Mouse (Mus musculus) forebrain, embryonic 13.5 days (tissue): Measurements from ENCODE around the gene Tmem238. TPM values are rescaled to one million over a fixed set of nuclear protein-coding genes. Genes with fewer than 3 reads are reported as not detected.
"Not testable (repeated sequence)": the region's sequence is repeated elsewhere in the genome, so short reads cannot be mapped to it uniquely, and the experiment has no call there.

ENCODE experiments used
- ATAC-seq: fragments of 200-750 bp; cut with Nextera tagmentation; 2 replicates; pipeline ENCODE4 v1.8.0; 2017
- H3K27ac ChIP-seq: fragments of 300-500 bp; sonication (generic); 2 replicates; pipeline ENCODE4 v1.5.1; 2015; ENCODE audit warnings: inconsistent platforms, mild to moderate bottlenecking, moderate library complexity
- H3K27me3 ChIP-seq: fragments of 300-500 bp; sonication (generic); 2 replicates; pipeline ENCODE4 v1.6.1; 2015; ENCODE audit warnings: mild to moderate bottlenecking, inconsistent platforms
- H3K36me3 ChIP-seq: fragments of 300-500 bp; sonication (generic); 2 replicates; pipeline ENCODE4 v1.6.1; 2015; ENCODE audit warnings: mild to moderate bottlenecking, inconsistent platforms; ENCODE audit not compliant: poor library complexity, severe bottlenecking
- H3K4me1 ChIP-seq: fragments of 300-500 bp; sonication (generic); 2 replicates; pipeline ENCODE4 v1.6.1; 2015; ENCODE audit warnings: inconsistent platforms
- H3K4me2 ChIP-seq: fragments of 300-500 bp; sonication (generic); 2 replicates; pipeline ENCODE4 v1.6.1; 2015; ENCODE audit warnings: inconsistent platforms, mild to moderate bottlenecking, moderate library complexity
- H3K4me3 ChIP-seq: fragments of 300-500 bp; sonication (generic); 2 replicates; pipeline ENCODE4 v1.5.1; 2015; ENCODE audit warnings: mild to moderate bottlenecking, inconsistent platforms
- H3K9ac ChIP-seq: fragments of 300-500 bp; sonication (generic); 2 replicates; pipeline ENCODE4 v1.6.1; 2015; ENCODE audit warnings: mild to moderate bottlenecking, inconsistent platforms
- H3K9me3 ChIP-seq: fragments of 300-500 bp; sonication (generic); replicated peaks from 2 replicates; pipeline ENCODE4 v1.6.1; 2016; ENCODE audit warnings: inconsistent platforms
- WGBS: fragments of 180-500 bp; shearing (Covaris S2); methylation state at CpG from one replicate; pipeline ENCODE4 v1.1.7; 2015; 5-methylcytosine and 5-hydroxymethylcytosine counted together
- polyA plus RNA-seq: library from polyadenylated mRNA; unstranded; fragments of >200 nt; fragmentation: Nextera tagmentation; extraction: Ambion mirVana; gene quantifications from 2 replicates; pipeline ENCODE4 v1.2.1, GENCODE M21; 2015

The Tmem238 gene
- polyA plus RNA-seq, 1 experiment from 2014 or later: 2.6 TPM

- WGBS: under 1% methylated on average over 62 of the region's 62 CpGs
- H3K9ac ChIP-seq: peak within 1 kb of the TSS; percentile 98
- peaks cover 32% of the 10 kb centered on the region for H3K36me3 ChIP-seq
- peak; percentile 99 for ATAC-seq
- peaks cover 37% of the 10 kb centered on the region for H3K4me1 ChIP-seq
- peak within 1 kb of the TSS; percentile 94 for H3K27ac ChIP-seq
- peak within 1 kb of the TSS; percentile 90 for H3K4me2 ChIP-seq
- no peaks in the 10 kb centered on the region for H3K9me3 ChIP-seq
- H3K27me3 ChIP-seq: no peaks in the 10 kb centered on the region
- H3K4me3 ChIP-seq: peak within 1 kb of the TSS; percentile 77
Measured at GRCm38 (mm10) chr7:4812303-4813104, 23.0 kb upstream of the Tmem238 start, which contains the start of gene Ube2s. Gene Ube2s, minus strand, starts transcription at chr7:4812590.

GRCm38 (mm10) chr7:4811842-4812302, 22.4 kb upstream of the Tmem238 start:
- H3K36me3 ChIP-seq: peaks cover 39% of the 10 kb centered on the region
- no peaks in the 10 kb centered on the region for H3K27me3 ChIP-seq
- H3K9ac ChIP-seq: peak overlapping the region; percentile 98
- H3K4me1 ChIP-seq: peaks cover 37% of the 10 kb centered on the region
- H3K27ac ChIP-seq: peak overlapping the region; percentile 94
- peak overlapping the region; percentile 90 for H3K4me2 ChIP-seq
- peak overlapping the region; percentile 77 for H3K4me3 ChIP-seq
- under 1% methylated on average over 34 of the region's 36 CpGs for WGBS
- H3K9me3 ChIP-seq: no peaks in the 10 kb centered on the region
- ATAC-seq: no peak

- peak overlapping the region; percentile 90 for H3K4me2 ChIP-seq
- H3K27ac ChIP-seq, H3K9me3 ChIP-seq, ATAC-seq, H3K27me3 ChIP-seq: not testable (repeated sequence)
- 34% methylated on average over 10 of the region's 10 CpGs for WGBS
- H3K36me3 ChIP-seq: peaks cover 46% of the 10 kb centered on the region
- peak overlapping the region; percentile 98 for H3K9ac ChIP-seq
- peak overlapping the region; percentile 77 for H3K4me3 ChIP-seq
- H3K4me1 ChIP-seq: peaks cover 37% of the 10 kb centered on the region
Measured at GRCm38 (mm10) chr7:4811131-4811530, 21.7 kb upstream of the Tmem238 start.

GRCm38 (mm10) chr7:4806716-4807115, 17.3 kb upstream of the Tmem238 start:
- no peak for ATAC-seq
- H3K4me1 ChIP-seq: peaks cover 30% of the 10 kb centered on the region
- H3K9ac ChIP-seq: no peak overlapping the region
- no peak overlapping the region for H3K27ac ChIP-seq
- no peaks in the 10 kb centered on the region for H3K9me3 ChIP-seq
- no peak overlapping the region for H3K4me3 ChIP-seq
- no peak overlapping the region for H3K4me2 ChIP-seq
- peaks cover 67% of the 10 kb centered on the region for H3K36me3 ChIP-seq
- no peaks in the 10 kb centered on the region for H3K27me3 ChIP-seq
- 92% methylated on average over 7 of the region's 7 CpGs for WGBS

- Histone ChIP-seq H3K27ac (no peak overlapping the region), H3K36me3 (peaks cover 39% of the 10 kb centered on the region), H3K4me2 (no peak overlapping the region), H3K9me3 (no peaks in the 10 kb centered on the region), H3K4me3 (no peak overlapping the region), H3K9ac (no peak overlapping the region; the same call in 1 of the 2 replicates), H3K27me3 (no peaks in the 10 kb centered on the region), H3K4me1 (no peaks in the 10 kb centered on the region)
- ATAC-seq: no peak
Measured at GRCm38 (mm10) chr7:4802247-4802646, 12.8 kb upstream of the Tmem238 start.

GRCm38 (mm10) chr7:4795767-4796433, 6.4 kb upstream of the Tmem238 start:
- WGBS: 70% methylated on average over 7 of the region's 7 CpGs
- H3K9me3 ChIP-seq: no peaks in the 10 kb centered on the region
- no peak overlapping the region for H3K27ac ChIP-seq
- H3K4me3 ChIP-seq: no peak overlapping the region
- H3K9ac ChIP-seq: no peak overlapping the region
- peaks cover 19% of the 10 kb centered on the region for H3K4me1 ChIP-seq
- H3K36me3 ChIP-seq: peaks cover 43% of the 10 kb centered on the region
- H3K4me2 ChIP-seq: no peak overlapping the region
- ATAC-seq: no peak
- H3K27me3 ChIP-seq: peaks cover 2% of the 10 kb centered on the region; the same call in 1 of the 2 replicates

GRCm38 (mm10) chr7:4794631-4795168, 5.2 kb upstream of the Tmem238 start:
- Histone ChIP-seq H3K4me2 (0 out of 2 replicates have a peak overlapping the region, but pooled peaks have one; percentile 88), H3K27ac (no peak overlapping the region), H3K36me3 (peaks cover 43% of the 10 kb centered on the region), H3K9ac (0 out of 2 replicates have a peak overlapping the region, but pooled peaks have one; percentile 99), H3K27me3 (peaks cover 11% of the 10 kb centered on the region; the same call in 1 of the 2 replicates), H3K4me1 (peaks cover 19% of the 10 kb centered on the region), H3K9me3 (no peaks in the 10 kb centered on the region), H3K4me3 (no peak overlapping the region)
- WGBS: 89% methylated on average over 3 of the region's 3 CpGs
- ATAC-seq: no peak

GRCm38 (mm10) chr7:4793674-4794073, 4.2 kb upstream of the Tmem238 start:
- Histone ChIP-seq H3K9ac (peak overlapping the region; percentile 99), H3K9me3 (no peaks in the 10 kb centered on the region), H3K36me3 (peaks cover 43% of the 10 kb centered on the region), H3K27ac (no peak overlapping the region), H3K4me1 (peaks cover 26% of the 10 kb centered on the region), H3K27me3 (peaks cover 17% of the 10 kb centered on the region), H3K4me2 (peak overlapping the region; percentile 88), H3K4me3 (peak overlapping the region; percentile 93)
- no peak for ATAC-seq
- 44% methylated on average over 4 of the region's 4 CpGs for WGBS

- WGBS: 2% methylated on average over 31 of the region's 31 CpGs
- 0 out of 2 replicates have a peak, but pooled peaks have one; percentile 2 for ATAC-seq
- H3K4me1 ChIP-seq: peaks cover 31% of the 10 kb centered on the region
- peak overlapping the region; percentile 93 for H3K4me3 ChIP-seq
- H3K9ac ChIP-seq: peak overlapping the region; percentile 99
- peaks cover 43% of the 10 kb centered on the region for H3K36me3 ChIP-seq
- peak overlapping the region; percentile 87 for H3K27ac ChIP-seq
- peak overlapping the region; percentile 88 for H3K4me2 ChIP-seq
- not testable (repeated sequence) for H3K9me3 ChIP-seq
- peaks cover 19% of the 10 kb centered on the region for H3K27me3 ChIP-seq
Measured at GRCm38 (mm10) chr7:4793248-4793647, 3.8 kb upstream of the Tmem238 start.

GRCm38 (mm10) chr7:4792278-4793212, 3.1 kb upstream of the Tmem238 start, which contains the start of gene Rpl28:
Gene Rpl28, plus strand, starts transcription at chr7:4792874.
- Histone ChIP-seq H3K36me3 (peaks cover 39% of the 10 kb centered on the region), H3K27ac (peak within 1 kb of the TSS; percentile 87), H3K4me2 (peak within 1 kb of the TSS; percentile 88), H3K4me1 (peaks cover 32% of the 10 kb centered on the region), H3K4me3 (peak within 1 kb of the TSS; percentile 93), H3K9ac (peak within 1 kb of the TSS; percentile 99), H3K9me3 (no peaks in the 10 kb centered on the region), H3K27me3 (peaks cover 22% of the 10 kb centered on the region)
- 2% methylated on average over 54 of the region's 54 CpGs for WGBS
- ATAC-seq: peak; percentile 92
